Mouse (Mus musculus): ENCODE measurements around the gene Ankub1.
A peak's percentile ranks its signal among the peaks of the same experiment; 100 is the strongest.

The Ankub1 gene

DNA sequence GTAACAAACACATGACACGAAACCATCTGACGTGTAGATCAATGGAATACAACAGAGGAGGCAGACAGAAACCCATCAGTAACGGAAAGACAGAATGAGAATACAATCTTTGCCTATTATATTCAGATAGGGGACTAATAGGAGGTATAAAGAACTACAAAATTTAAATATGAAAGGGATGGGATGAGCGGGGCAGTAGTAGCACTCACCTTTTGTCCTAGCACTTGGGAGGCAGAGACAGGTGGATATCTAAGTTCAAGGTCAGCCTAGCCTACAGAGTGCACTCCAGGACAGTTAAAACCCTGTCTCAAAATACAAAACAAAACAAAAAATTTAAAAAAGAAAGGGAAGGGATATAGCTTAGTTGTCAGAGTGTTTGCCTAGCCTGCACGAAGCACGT lies 49.4 kb downstream of the Ankub1 start:
- no peak for DNase-seq (ENCODE audit: low read depth, low spot score)

DNA sequence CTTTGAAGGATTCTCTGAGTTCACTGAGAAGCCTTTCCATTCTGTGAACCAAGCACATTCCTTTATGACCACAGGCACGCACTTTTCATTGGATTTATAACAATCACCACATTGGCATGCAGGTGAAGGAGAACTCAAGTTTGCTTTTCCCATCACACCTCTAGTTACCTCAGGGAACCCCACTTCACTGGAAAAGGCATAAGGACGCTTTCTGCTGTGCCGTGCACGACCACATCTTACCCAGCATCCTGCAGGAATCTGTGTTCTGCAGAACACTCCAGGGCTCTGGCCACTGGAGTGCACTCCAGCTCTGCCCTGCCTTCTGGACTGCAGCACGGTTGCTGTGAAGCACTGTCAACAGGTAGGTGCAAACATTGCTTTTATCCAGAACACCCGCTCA lies 55.0 kb downstream of the Ankub1 start:
- no peak for DNase-seq (ENCODE audit: low read depth, low spot score)

DNA sequence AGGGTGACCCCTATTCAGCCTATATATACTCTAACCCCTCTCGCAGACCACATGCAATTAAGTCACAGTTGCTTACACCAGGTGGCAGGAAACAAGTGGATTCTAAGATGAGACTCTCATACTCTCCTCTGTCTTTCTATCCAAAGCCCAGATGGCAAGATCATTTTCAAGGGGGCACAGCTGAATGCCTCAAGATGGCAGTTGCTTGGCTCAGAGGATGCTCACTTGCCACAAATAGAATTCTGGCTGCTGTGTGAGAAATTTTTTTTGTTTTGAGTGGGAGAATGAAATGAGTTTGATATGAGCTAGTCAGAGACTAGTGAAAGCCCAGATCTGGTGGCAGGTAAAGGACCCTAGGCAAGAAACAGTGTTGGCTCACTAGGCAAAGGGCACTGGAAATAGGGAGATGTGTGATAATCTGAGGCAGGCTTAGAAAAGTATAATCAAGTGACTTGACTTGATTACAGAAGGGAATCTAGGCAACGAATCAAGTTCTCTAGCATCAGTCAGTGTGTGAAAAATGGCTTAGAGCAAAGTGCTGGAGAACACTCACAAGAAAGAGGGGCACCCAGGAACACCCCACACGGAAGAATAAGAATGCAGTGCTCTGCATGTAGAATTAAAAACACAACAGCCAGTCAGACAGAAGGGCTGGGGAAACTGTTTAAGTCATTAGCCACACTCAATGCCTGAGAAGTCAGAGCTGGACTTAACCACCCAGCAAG lies 57.7 kb downstream of the Ankub1 start:
- DNase-seq (ENCODE audit: low read depth, low spot score) = peak; percentile 52

DNA sequence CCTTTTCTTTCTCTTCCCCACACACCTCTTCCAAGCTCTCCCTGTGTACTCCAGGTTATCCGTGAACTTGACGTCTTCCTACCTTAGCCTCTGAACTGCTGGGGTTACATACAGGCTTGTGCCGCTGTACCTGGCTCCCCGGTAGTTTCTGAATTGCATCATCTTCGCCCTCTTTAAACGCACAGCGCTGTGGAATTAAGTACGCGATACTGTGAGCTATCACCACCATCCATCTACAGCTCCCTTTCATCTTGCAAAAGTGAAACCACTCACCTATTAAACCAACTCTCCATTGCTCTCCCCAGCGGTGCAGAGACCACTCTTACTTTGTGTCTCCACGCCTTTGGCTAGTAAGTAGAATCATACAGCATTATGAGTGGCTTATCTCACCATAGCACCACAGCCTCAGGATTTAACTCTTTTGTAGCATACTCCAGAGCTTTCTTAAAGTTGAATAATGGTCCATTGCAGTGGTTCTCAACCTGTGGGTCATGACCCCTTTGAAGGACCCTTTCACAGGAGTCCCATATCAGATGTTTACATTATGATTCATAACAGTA lies 65.6 kb downstream of the Ankub1 start:
- no peak for DNase-seq (ENCODE audit: low read depth, low spot score)

DNA sequence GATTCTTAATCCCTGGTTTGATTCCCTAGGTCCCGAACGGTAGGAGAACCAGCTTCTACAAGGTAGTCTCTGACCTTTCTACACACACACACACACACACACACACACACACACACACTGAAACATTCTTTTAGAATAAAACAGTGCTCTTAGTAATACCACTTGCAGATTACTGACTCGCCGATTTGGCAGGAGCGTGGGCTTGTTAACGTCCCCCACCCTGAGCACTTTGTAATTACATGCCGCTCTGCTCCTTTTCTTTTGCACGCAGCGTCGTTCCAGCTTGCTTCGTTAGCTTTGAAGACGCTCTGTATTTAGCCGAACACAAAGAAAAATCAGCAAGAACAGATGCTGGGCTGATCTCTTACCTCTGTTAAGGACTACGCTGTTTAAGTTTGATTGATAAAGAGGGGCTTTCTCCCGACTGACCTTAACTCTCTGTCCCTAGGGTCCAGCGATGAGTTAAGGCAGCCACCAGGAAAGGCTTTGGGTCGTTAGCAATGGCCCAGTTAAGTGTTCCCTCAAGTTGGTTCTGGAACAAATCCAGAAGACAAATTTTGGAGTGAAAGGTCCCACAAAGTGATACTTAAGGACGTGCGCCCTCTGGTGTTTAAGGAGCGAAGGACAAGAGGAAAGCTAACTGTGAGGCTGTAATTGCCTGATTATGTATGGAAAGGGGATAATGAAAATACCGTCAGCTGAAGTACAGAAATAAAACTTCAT lies 67.2 kb downstream of the Ankub1 start:
- peak; percentile 69 for DNase-seq (ENCODE audit: low read depth, low spot score)

DNA sequence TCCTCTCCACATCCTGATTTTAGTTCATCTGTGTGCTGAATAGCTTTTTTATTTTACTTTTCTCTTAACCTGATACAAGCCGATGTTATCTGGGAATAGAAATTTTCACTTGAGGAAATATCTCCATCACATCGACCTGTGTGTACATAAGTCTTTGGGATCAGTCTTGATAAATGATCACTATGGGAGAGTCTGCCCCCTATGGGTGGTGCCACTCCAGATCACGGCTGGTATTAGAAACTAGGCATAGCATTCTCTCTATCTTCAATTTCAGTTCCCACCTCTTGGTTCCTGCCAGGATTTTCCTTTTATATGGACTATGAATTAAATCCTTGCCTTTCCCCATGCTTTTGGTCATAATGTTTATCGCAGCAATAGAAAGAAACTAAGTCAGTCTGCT lies 72.9 kb downstream of the Ankub1 start:
- no peak for DNase-seq (ENCODE audit: low read depth, low spot score)

DNA sequence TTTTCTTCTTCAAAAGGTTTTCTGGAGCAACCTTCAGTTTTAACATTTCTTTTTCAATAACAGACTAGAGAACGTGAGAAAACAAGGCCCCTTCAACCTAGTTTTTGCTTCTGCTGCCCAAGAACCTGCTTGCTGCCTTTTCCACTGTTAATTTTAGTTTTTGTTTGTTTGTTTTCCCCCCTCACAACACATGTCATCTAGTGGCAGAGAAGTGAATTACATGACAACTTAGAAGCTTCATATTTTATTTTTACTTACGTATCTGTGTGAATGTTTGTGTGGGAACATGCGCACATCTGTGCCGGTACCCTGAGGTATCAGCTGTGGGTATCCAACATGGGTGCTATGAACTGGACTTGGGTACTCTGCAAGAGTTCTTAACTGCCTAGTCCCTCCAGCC lies 76.9 kb downstream of the Ankub1 start:
- no peak for DNase-seq (ENCODE audit: low read depth, low spot score)

DNA sequence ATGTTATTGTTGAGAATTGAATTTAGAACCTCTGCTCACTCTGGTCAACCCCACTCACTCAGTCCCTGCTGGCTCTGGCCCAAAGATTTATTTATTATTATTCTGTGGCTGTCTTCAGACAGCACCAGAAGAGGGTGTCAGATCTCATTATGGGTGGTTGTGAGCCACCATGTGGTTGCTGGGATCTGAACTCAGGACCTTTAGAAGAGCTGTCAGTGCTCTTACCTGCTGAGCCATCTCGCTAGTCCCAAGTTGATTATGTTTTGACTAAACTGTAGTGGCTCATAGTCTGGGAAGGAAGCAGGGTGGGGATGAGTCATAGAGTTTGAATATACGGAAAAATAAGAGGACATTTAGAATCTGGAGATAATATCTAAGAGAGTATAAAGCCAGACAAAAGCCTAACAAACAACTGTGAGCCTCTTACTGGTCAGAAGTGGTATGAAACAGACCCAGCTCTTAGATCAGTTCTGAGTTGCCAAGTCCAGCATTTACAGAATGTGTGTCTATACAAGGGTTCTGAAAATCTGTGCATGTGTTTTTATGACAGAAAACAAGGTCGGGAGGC lies 80.1 kb downstream of the Ankub1 start:
- DNase-seq (ENCODE audit: low read depth, low spot score) = no peak

DNA sequence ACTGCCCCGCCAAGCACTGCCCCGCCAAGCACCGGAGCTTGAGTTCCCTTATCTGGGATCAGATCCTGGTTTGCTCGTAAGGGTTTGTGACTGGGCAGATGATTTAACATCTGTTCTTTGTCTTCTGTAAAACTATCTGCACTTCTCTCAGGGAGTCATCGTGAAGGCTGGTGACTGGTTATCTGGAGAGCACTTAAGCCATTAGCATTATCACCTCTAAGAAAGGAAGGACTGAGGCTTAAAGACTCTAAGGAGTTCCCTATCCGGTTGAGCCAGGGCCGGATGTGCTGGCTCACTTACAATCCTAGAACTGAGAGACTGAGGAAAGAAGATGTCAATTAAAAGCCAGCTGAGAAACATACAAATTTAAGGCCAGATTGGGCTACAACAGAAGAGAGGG lies 80.8 kb downstream of the Ankub1 start:
- DNase-seq (ENCODE audit: low read depth, low spot score) = no peak
